Mouse (Mus musculus) hindlimb bud, embryonic 11.5 days (tissue): ENCODE data around the gene Aldh18a1.
"Not testable (repeated sequence)": the region's sequence is repeated elsewhere in the genome, so short reads cannot be mapped to it uniquely, and the experiment has no call there.

Source experiments
- DNase-seq: peaks from one replicate; pipeline ENCODE4 v3.0.0-alpha.2; 2012; ENCODE audit warnings: low read depth, low spot score; ENCODE audit errors: extremely low spot score

Gene Aldh18a1

DNA sequence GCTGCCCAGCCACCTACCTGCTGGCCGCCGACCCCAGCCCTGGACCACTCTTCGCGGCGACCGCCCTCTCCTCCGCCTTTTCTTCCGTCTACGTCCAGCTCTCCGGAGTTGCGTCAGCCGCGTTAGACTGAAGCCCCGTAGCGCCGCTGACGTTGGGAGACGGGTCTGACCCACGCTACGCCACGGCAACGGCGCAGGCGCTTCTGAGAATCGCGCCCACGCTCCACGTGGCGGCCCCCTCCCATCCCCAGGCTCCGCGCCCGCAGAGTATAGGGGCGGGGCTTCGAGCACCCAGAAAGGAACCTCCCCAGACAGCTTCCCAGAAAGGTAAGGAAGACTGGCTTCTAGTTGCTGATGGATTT lies at the start of gene Aldh18a1:
Gene Aldh18a1 (minus strand): TSS at position 171 of the 362 bp plus-strand sequence.
- DNase-seq = peak; percentile 80

GRCm38 (mm10) chr19:40637601-40638000 lies 49.3 kb upstream of the Aldh18a1 start:
- DNase-seq = no peak

GRCm38 (mm10) chr19:40637091-40637490 lies 48.8 kb upstream of the Aldh18a1 start:
- no peak for DNase-seq

DNA sequence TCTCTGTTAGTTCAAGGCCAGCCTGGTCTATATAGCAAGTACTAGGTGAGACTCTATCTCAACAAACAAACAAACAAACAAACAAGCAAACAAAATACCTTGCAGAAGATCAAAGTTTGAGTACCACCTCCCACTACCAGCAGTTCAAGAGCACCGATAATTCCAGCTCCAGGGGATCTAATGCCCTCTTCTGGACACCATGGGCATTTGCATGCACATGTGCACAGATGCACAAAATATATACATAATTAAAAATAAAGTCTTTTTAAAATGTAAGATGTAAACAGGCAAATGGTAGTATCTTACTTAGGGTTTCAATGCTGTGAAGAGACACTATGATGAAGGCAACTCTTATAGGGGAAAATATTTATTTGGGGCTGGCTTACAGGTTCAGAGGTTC lies 44.9 kb upstream of the Aldh18a1 start:
- DNase-seq = no peak

DNA sequence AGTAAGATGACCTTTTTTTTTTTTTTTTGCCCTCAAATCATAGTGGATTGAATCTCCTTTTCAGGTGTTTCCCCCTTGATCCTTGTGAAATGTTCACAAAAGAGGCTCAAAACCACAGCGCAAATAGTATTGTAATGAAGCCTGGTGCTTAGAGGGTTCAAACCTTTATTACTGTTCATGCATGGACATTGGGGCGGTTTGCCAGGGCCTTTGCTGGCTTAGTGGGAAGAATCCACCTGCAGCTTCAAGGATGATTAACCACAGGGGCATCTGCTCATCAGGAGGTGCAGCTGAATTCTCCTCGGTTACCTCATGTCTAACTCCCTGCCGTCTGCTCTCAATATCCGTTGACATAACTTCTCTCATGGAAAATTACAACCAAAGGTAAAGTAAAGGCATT lies 44.4 kb upstream of the Aldh18a1 start:
- no peak for DNase-seq

GRCm38 (mm10) chr19:40632193-40632592 lies 43.9 kb upstream of the Aldh18a1 start:
- DNase-seq = no peak

GRCm38 (mm10) chr19:40630606-40631005 lies 42.3 kb upstream of the Aldh18a1 start:
- DNase-seq = no peak

- no peak for DNase-seq
Measured at GRCm38 (mm10) chr19:40630096-40630495, 41.8 kb upstream of the Aldh18a1 start.

DNA sequence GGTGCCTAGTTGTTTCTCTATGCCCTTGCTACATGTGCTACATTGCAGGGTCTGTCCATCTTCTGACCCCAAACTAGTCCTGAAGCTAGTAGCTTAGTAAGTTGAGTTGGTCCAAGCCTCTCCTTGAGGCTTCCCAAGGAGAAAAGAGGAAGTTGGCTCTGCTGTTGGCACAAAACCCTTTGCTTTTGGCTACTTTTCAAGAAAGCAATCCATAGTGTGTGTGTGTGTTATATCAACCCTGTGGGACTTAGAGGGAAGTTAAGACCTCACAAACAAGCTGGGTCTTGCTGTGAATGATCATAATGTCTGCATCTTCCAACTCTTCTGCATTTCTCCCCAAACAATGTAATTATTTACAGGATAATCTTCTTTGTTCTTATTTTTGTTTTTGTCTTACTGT lies 40.7 kb upstream of the Aldh18a1 start:
- no peak for DNase-seq

- DNase-seq = no peak
Measured at GRCm38 (mm10) chr19:40625935-40626334, 37.7 kb upstream of the Aldh18a1 start.

- DNase-seq = not testable (repeated sequence)
Measured at GRCm38 (mm10) chr19:40621616-40622015, 33.4 kb upstream of the Aldh18a1 start.

DNA sequence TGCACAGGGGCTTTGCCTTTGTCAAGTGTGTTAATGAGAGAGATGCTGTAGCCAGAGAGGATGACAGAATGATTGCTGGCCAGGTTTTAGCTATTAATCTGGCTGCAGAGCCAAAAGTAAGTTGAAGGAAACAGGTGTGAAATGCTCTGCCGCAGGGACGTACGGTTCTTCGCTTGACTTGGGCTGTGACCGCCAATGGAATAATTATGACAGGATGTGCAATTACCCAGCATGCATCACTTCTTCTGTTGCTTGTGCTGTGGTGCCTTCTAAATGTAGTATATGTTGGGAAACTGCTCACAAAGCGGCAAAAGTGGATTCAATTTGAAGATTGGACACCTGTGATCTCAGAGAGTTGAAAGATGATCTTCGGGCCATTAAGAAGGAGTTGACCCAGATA lies 27.8 kb upstream of the Aldh18a1 start:
- DNase-seq = no peak

DNA sequence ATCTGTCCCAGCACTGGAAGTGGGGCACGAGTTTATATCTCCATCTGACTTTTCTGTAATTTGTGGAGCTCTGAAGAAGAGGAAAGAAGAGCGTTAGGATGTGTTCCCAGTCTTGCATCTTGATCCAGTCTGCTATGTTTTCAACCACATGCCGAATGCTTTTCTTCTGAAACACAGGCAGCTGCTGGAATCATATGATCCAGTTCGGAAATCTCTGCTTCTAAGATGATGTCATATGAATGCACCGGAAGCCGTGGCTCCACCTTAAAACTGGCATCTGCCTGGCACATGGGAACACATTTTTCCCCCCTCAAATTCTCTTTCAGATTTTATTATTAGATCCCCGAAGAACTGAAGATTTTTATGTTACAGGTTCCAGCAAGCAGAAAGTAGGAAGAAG lies 26.5 kb upstream of the Aldh18a1 start:
- DNase-seq = no peak

DNA sequence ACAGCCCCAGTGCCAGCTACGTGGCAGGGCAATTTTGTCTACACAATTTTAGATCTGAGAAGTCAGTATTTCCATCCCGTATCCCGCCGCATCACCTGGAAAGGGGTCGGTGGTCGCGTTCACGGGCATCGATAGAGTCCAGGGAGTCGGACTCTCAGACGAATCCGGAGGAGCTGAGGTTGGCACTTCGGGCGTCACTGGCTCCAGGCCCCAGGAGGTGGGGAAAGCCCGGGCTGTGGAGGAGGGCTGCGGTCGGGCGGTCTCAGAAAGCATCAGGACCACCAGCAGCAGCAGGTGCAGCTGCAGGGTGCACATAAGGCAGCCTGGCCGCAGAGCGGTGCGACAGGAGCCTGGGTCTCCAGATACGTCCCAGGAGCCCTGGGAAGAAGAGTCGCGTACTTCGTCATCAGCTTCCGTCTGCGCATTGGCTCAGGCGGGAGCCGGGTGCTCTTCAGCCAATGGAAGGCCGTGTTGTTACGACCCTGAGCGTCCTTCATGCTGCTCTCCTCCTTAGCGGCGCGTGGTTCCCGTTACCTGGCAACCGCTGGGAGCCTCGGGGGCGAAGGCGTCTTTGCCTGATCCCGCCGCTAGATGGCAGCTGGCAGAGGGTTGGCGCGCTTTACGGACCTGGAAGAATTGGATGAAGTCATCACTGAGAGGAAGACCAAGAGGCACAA lies 23.7 kb upstream of the Aldh18a1 start, which contains the start of the genes Tctn3 and Entpd1:
Gene Tctn3 (minus strand): TSS at position 404 of the 677 bp plus-strand sequence.
Gene Entpd1 (plus strand): TSS at position 537 of the 677 bp plus-strand sequence.
- peak; percentile 92 for DNase-seq

DNA sequence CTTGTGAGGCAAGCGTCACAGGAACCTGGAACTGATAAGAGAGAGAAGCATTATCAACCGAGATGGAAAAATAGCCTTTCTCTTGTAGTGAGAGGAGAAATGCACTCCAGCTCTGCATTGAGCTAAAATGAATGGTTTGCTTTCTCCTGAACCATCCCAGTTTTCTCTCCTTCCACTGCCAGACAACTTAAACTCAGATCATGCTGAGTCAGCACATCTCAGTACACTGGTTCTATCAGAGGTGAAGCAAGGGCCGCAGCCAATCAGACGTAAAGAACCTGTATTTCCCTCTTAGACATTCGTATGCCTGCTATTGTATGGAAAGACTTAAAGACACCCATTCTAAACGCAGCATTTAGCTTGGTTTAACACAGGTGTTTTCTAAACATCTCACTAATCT lies 19.4 kb upstream of the Aldh18a1 start:
- no peak for DNase-seq

DNA sequence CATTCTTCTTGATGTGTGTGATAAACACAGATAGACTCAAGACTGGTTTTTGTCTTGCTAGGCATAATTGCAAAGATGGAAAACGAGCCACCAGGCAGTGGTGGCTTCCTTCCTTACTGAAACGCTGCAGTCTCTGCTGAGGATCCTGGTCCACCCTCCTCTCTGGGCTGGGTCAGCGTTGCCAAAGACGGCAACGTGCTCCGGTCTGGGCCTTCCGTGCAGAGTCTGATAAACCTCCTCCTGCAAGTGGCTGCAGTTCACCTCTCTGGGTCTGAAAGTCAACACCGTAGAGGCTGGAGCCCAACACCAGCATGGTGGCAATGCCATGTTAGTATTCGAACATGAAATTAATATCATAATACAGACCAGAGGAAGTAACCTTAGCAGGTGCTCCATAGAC lies 16.9 kb upstream of the Aldh18a1 start:
- no peak for DNase-seq

DNA sequence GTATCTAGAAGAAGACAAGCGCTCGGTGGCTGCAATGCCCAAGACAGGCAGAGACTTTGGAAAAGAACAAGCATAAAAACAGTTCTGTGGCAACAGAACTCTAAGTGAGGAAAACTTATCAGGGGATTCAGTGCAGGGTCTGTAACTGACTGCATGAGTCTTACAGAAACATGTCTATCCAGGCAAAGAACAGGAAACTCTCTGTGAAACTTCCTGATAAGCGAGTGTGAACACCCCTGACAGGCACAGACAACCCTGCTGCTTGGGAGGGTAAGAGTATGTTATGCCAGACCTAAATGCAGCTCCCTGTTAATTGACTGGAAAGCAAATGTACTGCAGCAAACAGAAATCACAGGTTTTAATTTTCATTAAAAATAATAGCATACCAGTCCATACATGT lies 13.6 kb upstream of the Aldh18a1 start:
- no peak for DNase-seq

- DNase-seq = not testable (repeated sequence)
Measured at GRCm38 (mm10) chr19:40600846-40601245, 12.6 kb upstream of the Aldh18a1 start.

DNA sequence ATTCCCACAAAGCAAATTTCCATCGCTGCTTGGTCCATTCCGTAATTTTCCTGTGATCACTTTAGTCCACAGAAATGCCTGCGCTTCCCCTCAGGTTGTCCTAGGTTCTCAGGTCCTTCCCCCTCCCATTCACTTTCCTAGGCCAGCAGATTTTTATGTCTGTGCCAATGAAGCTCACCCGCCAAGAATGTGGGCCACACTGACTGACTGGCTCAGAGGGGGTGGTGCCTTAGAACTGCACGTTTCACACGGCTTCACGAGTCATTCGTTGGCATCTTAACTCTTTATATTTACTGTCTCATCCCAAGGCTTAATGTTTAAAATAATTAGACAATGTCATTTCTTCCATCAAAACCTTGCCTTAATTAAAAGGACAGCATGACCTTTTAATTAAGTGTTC lies 7.6 kb upstream of the Aldh18a1 start:
- DNase-seq = no peak

- no peak for DNase-seq
Measured at GRCm38 (mm10) chr19:40595231-40595630, 7.0 kb upstream of the Aldh18a1 start.

GRCm38 (mm10) chr19:40589530-40589880 lies 1.2 kb upstream of the Aldh18a1 start:
- no peak for DNase-seq

DNA sequence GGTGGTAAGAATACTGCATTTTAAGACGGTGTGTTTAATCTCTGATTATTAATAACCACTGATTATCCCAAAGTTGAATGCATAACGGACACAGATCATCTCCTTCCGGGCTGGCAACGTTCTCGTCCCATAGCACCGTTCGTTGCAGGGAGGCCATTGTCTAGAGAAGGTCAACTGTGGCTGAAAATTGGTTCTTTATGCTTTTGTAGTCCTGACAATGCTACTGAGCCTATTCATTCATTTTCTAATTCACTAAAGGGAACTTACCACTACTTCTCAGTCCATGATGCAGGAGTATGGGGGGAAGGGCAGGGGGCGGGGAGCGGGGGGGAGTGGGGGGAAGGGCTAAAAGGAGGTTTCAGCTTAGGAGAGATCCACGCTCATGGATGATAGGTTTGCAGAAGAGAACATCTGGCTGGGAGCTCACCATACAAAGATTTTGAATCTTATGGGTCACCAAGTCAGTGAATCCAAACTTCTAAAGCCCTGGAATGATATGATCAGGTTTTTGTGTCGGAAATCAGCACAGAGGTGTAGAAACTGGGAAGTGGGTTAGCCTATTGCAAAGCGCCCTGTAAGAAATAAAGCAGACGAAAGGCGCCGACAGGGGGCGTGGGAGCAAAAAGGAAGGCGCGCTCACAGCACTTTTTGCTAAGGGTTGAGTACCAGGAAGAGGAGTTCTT lies 725 bp upstream of the Aldh18a1 start:
- DNase-seq = peak; percentile 88
